In the genomic region with DNA sequence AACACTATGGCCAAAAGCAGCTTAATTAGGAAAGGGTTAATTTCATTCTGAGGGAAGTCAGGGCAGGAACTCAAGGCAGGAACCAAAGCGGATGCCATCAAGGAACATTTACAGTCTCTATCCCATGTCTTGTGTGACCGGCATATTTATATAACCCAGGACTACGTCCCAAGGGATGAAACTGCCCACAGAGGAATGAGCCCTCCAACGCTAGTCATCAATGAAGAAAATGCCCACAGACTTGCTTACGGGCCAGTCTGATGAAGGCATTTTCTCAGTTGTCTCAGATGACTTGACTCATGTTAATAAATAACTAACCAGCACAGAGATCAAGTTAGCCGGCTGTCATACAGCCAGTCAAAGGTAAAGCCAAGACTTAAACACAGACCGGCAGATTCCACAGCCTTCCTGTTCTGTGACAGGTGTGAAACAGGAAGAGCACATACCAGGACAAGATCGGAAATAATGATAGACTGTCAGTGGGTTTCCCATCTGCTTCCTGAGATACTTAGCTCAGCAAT, we compare ENCODE assay signal across 25 mouse cellular contexts. TPM values are rescaled to one million over a fixed set of nuclear protein-coding genes. Genes with fewer than 3 reads are reported as not detected.
DNase-seq lines count a peak whose midpoint lies in the region; ATAC-seq and TF ChIP-seq lines count a peak whose summit lies in the region.
"Had no signal": no experiment of that assay in that cellular context is flagged by ENCODE, and none has a peak within 500 bp of the region (broad histone marks: within the 10 kb centered on the region; RNA-seq: fewer than 3 reads in every experiment).

No protein-coding gene starts in this region.

- peaks cover 13% of the 10 kb centered on the region for H3K4me1 ChIP-seq in liver, adult 2 months (ENCODE audit: control insufficient read depth, insufficient read depth, low read length)
- H3K4me1 ChIP-seq in liver, embryonic 12.5 days, result no peaks in the 10 kb centered on the region

- no peaks in the 10 kb centered on the region for H3K79me2 ChIP-seq in liver, adult 2 months (ENCODE audit: control insufficient read depth, insufficient read depth, low read length)

- WGBS in liver, adult 2 months, result 49% methylated on average over 8 of the region's 8 CpGs
- 64% methylated on average over 8 of the region's 8 CpGs for WGBS in liver, embryonic 12.5 days (ENCODE audit: insufficient replicate concordance)

- ATAC-seq in liver, embryonic 12.5 days, result no peak
- ATAC-seq: activated CD4-positive, CD25-positive, alpha-beta regulatory T cell, adult 4 months; forebrain, embryonic 16.5 days had no signal

- peak; percentile 17 for DNase-seq in kidney, adult 11 months
- DNase-seq in kidney, postnatal 10 days, result no peak
- DNase-seq in liver, adult 2 months (ENCODE audit: extremely low read depth, low read depth, low spot score), result peak; percentile 74
- peak; percentile 34 to 42 for DNase-seq in kidney, postnatal 36 days
- DNase-seq in thymus, postnatal 4 days, result no peak
- no peak for DNase-seq in adipocyte (ENCODE audit: low spot score)
- DNase-seq: adrenal gland, adult 2 months; adrenal gland, postnatal 25 days; cerebellum, adult 18-20 months; cerebellum, adult 9-11 months; cerebellum, postnatal 36 days; gastrocnemius, postnatal 10 days; heart, adult 18-20 months; heart, postnatal 14 days had no signal

- no peaks in the 10 kb centered on the region for H3K36me3 ChIP-seq in liver, adult 2 months (ENCODE audit: control insufficient read depth, insufficient read depth, low read length)
- H3K36me3 ChIP-seq in liver, embryonic 12.5 days, result no peaks in the 10 kb centered on the region
- H3K36me3 ChIP-seq: embryonic facial prominence, embryonic 13.5 days; forebrain, embryonic 12.5 days; heart, embryonic 10.5 days; heart, embryonic 15.5 days had no signal

- no peak overlapping the region for H3K9ac ChIP-seq in liver, adult 2 months (ENCODE audit: low read depth, low read length)
- H3K9ac ChIP-seq in liver, embryonic 12.5 days, result no peak overlapping the region
- H3K9ac ChIP-seq: embryonic facial prominence, embryonic 13.5 days; forebrain, embryonic 12.5 days; heart, embryonic 15.5 days had no signal

- TF ChIP-seq POLR2A in liver, adult 2 months (IDR thresholded peaks at IDR 0.05; ENCODE audit: extremely low read depth, insufficient read depth, low read length), result no peak

- no peak overlapping the region for H3K4me3 ChIP-seq in liver, adult 2 months (ENCODE audit: insufficient read depth, low read depth, low read length)
- no peak overlapping the region for H3K4me3 ChIP-seq in liver, embryonic 12.5 days
- H3K4me3 ChIP-seq: embryonic facial prominence, embryonic 13.5 days; forebrain, embryonic 12.5 days; heart, embryonic 10.5 days; heart, embryonic 15.5 days had no signal

- no peak overlapping the region for H3K27ac ChIP-seq in liver, adult 2 months (replicated peaks; ENCODE audit: insufficient read depth, low read depth, low read length)
- no peak overlapping the region for H3K27ac ChIP-seq in liver, embryonic 12.5 days
- H3K27ac ChIP-seq: embryonic facial prominence, embryonic 13.5 days; forebrain, embryonic 12.5 days; heart, embryonic 10.5 days; heart, embryonic 15.5 days had no signal

- H3K9me3 ChIP-seq in liver, embryonic 12.5 days (replicated peaks), result no peaks in the 10 kb centered on the region
- H3K9me3 ChIP-seq: embryonic facial prominence, embryonic 13.5 days; forebrain, embryonic 12.5 days; heart, embryonic 10.5 days; heart, embryonic 15.5 days had no signal

- no peak overlapping the region for H3K4me2 ChIP-seq in liver, embryonic 12.5 days
- H3K4me2 ChIP-seq: embryonic facial prominence, embryonic 13.5 days; forebrain, embryonic 12.5 days; heart, embryonic 15.5 days had no signal

- no peaks in the 10 kb centered on the region for H3K27me3 ChIP-seq in liver, adult 2 months (ENCODE audit: control insufficient read depth, insufficient read depth, low read length)
- H3K27me3 ChIP-seq in liver, embryonic 12.5 days (replicated peaks), result no peaks in the 10 kb centered on the region
- H3K27me3 ChIP-seq: embryonic facial prominence, embryonic 13.5 days; heart, embryonic 15.5 days had no signal

- no peak for TF ChIP-seq CTCF in liver, adult 2 months (IDR thresholded peaks at IDR 0.05; ENCODE audit: low read depth, low read length)

RNA-seq across cellular contexts. Expression of gene Rtp1, which starts 9.3 kb away (rescaled TPM):
- total RNA-seq in liver, adult 2 months (2014; rRNA removed), result not detected in 2 replicates
- not detected in 2 replicates for polyA plus RNA-seq in liver, adult 2 months (2012; rRNA removed)
- polyA plus RNA-seq in liver, embryonic 12.5 days (2016; fragmentation: Nextera tagmentation; extraction: Ambion mirVana), result not detected in 2 replicates
- total RNA-seq: adrenal gland, adult 2 months; adrenal gland, postnatal 25 days; gastrocnemius, postnatal 10 days; gastrocnemius, postnatal 4 days; heart, adult 18-20 months; heart, postnatal 14 days; hematopoietic stem cell, adult 5-6 weeks; MEL had no signal
- polyA plus RNA-seq: activated CD4-positive, CD25-positive, alpha-beta regulatory T cell, adult 4 months; adrenal gland, adult 2 months; C2C12; forebrain, embryonic 16.5 days; heart, embryonic 10.5 days; heart, embryonic 15.5 days had no signal

Comparison
In these comparisons a context has a peak if more than half of its experiments do, and no peak if none do; other contexts are left out.
1. DNase-seq: peak in kidney, adult 11 months (single experiment), liver, adult 2 months (single experiment) and kidney, postnatal 36 days (2 of 2); none in kidney, postnatal 10 days (single experiment), thymus, postnatal 4 days (single experiment) and adipocyte (single experiment).